Mouse (Mus musculus): ENCODE results near the gene Gja3. TPM values are rescaled to one million over a fixed set of nuclear protein-coding genes. Genes with fewer than 3 reads are reported as not detected.
"Not testable (repeated sequence)": the region's sequence is repeated elsewhere in the genome, so short reads cannot be mapped to it uniquely, and the experiment has no call there.

Gja3 gene
- polyA plus RNA-seq, 1 experiment from 2014 or later = 0.05 TPM

GRCm38 (mm10) chr14:57089107-57089506 lies 31.2 kb upstream of the Gja3 start:
- H3K4me3 ChIP-seq (ENCODE audit: low read depth, low read length) = no peak overlapping the region
- TF ChIP-seq CTCF (IDR thresholded peaks at IDR 0.05; ENCODE audit: low read depth) = no peak
- TF ChIP-seq EP300 (optimal IDR thresholded peaks at IDR 0.05) = no peak
- ATAC-seq (ENCODE audit: low FRiP score, low TSS enrichment) = peak; percentile 78
- H3K9me3 ChIP-seq (ENCODE audit: control insufficient read depth, low read length) = no peaks in the 10 kb centered on the region
- no peaks in the 10 kb centered on the region for H3K4me1 ChIP-seq (replicated peaks; ENCODE audit: control insufficient read depth, insufficient read depth)
- H3K4me2 ChIP-seq (replicated peaks; ENCODE audit: low read depth) = no peak overlapping the region
- H3K9ac ChIP-seq (ENCODE audit: low read length) = no peak overlapping the region
- H3K36me3 ChIP-seq (ENCODE audit: control insufficient read depth, insufficient read depth, low read length) = no peaks in the 10 kb centered on the region
- H3K27ac ChIP-seq (replicated peaks) = no peak overlapping the region
- DNase-seq (ENCODE audit: low spot score) = peak; percentile 28
- 83% methylated on average over 7 of the region's 7 CpGs for WGBS
- H3K27me3 ChIP-seq (ENCODE audit: control insufficient read depth, insufficient read depth, low read length) = no peaks in the 10 kb centered on the region

- Histone ChIP-seq H3K27ac (replicated peaks) (peak overlapping the region; percentile 69), H3K9ac (ENCODE audit: low read length) (no peak overlapping the region), H3K4me1 (replicated peaks; ENCODE audit: control insufficient read depth, insufficient read depth) (no peaks in the 10 kb centered on the region), H3K4me2 (replicated peaks; ENCODE audit: low read depth) (no peak overlapping the region), H3K27me3 (ENCODE audit: control insufficient read depth, insufficient read depth, low read length) (no peaks in the 10 kb centered on the region), H3K4me3 (ENCODE audit: low read depth, low read length) (no peak overlapping the region), H3K36me3 (ENCODE audit: control insufficient read depth, insufficient read depth, low read length) (no peaks in the 10 kb centered on the region), H3K9me3 (ENCODE audit: control insufficient read depth, low read length) (no peaks in the 10 kb centered on the region)
- ATAC-seq (ENCODE audit: low FRiP score, low TSS enrichment) (peak; percentile 71), DNase-seq (ENCODE audit: low spot score) (peak; percentile 53)
- TF ChIP-seq EP300 (optimal IDR thresholded peaks at IDR 0.05) (no peak), CTCF (IDR thresholded peaks at IDR 0.05; ENCODE audit: low read depth) (no peak)
- WGBS = 11% methylated on average over 11 of the region's 11 CpGs
Measured at GRCm38 (mm10) chr14:57084180-57084668, 26.3 kb upstream of the Gja3 start.

- H3K4me1 ChIP-seq (replicated peaks; ENCODE audit: control insufficient read depth, insufficient read depth) = no peaks in the 10 kb centered on the region
- H3K9ac ChIP-seq (ENCODE audit: low read length) = no peak overlapping the region
- TF ChIP-seq CTCF (IDR thresholded peaks at IDR 0.05; ENCODE audit: low read depth) (no peak), EP300 (optimal IDR thresholded peaks at IDR 0.05) (no peak)
- DNase-seq (ENCODE audit: low spot score) (no peak), ATAC-seq (ENCODE audit: low FRiP score, low TSS enrichment) (no peak)
- no peak overlapping the region for H3K27ac ChIP-seq (replicated peaks)
- WGBS = 95% methylated on average over 1 of the region's 1 CpGs
- H3K9me3 ChIP-seq (ENCODE audit: control insufficient read depth, low read length) = no peaks in the 10 kb centered on the region
- H3K27me3 ChIP-seq (ENCODE audit: control insufficient read depth, insufficient read depth, low read length) = no peaks in the 10 kb centered on the region
- H3K36me3 ChIP-seq (ENCODE audit: control insufficient read depth, insufficient read depth, low read length) = no peaks in the 10 kb centered on the region
- H3K4me3 ChIP-seq (ENCODE audit: low read depth, low read length) = no peak overlapping the region
- H3K4me2 ChIP-seq (replicated peaks; ENCODE audit: low read depth) = no peak overlapping the region
Measured at GRCm38 (mm10) chr14:57082863-57083262, 25.0 kb upstream of the Gja3 start.

GRCm38 (mm10) chr14:57075537-57075936 lies 17.6 kb upstream of the Gja3 start:
- ATAC-seq (ENCODE audit: low FRiP score, low TSS enrichment) = no peak; the same call in 1 of the 2 replicates
- TF ChIP-seq EP300 (optimal IDR thresholded peaks at IDR 0.05) (no peak), CTCF (IDR thresholded peaks at IDR 0.05; ENCODE audit: low read depth) (peak; percentile 60)
- Histone ChIP-seq H3K4me3 (ENCODE audit: low read depth, low read length) (no peak overlapping the region), H3K9ac (ENCODE audit: low read length) (no peak overlapping the region), H3K9me3 (ENCODE audit: control insufficient read depth, low read length) (no peaks in the 10 kb centered on the region), H3K36me3 (ENCODE audit: control insufficient read depth, insufficient read depth, low read length) (no peaks in the 10 kb centered on the region), H3K4me1 (replicated peaks; ENCODE audit: control insufficient read depth, insufficient read depth) (no peaks in the 10 kb centered on the region), H3K4me2 (replicated peaks; ENCODE audit: low read depth) (no peak overlapping the region), H3K27ac (replicated peaks) (no peak overlapping the region), H3K27me3 (ENCODE audit: control insufficient read depth, insufficient read depth, low read length) (no peaks in the 10 kb centered on the region)
- DNase-seq (ENCODE audit: low spot score) = no peak
- WGBS = 79% methylated on average over 6 of the region's 6 CpGs

GRCm38 (mm10) chr14:57069906-57070305 lies 12.0 kb upstream of the Gja3 start:
- H3K27me3 ChIP-seq (ENCODE audit: control insufficient read depth, insufficient read depth, low read length); H3K36me3 ChIP-seq (ENCODE audit: control insufficient read depth, insufficient read depth, low read length); H3K4me1 ChIP-seq (replicated peaks; ENCODE audit: control insufficient read depth, insufficient read depth); H3K4me3 ChIP-seq (ENCODE audit: low read depth, low read length); H3K27ac ChIP-seq (replicated peaks); H3K9me3 ChIP-seq (ENCODE audit: control insufficient read depth, low read length); H3K4me2 ChIP-seq (replicated peaks; ENCODE audit: low read depth); ATAC-seq (ENCODE audit: low FRiP score, low TSS enrichment); H3K9ac ChIP-seq (ENCODE audit: low read length): not testable (repeated sequence)
- peak; percentile 52 for DNase-seq (ENCODE audit: low spot score)
- 0% methylated on average over 2 of the region's 2 CpGs for WGBS
- TF ChIP-seq CTCF (IDR thresholded peaks at IDR 0.05; ENCODE audit: low read depth) = peak; percentile 78

GRCm38 (mm10) chr14:57066053-57066452 lies 8.2 kb upstream of the Gja3 start:
- no peak overlapping the region for H3K27ac ChIP-seq (replicated peaks)
- H3K9ac ChIP-seq (ENCODE audit: low read length) = no peak overlapping the region
- no peaks in the 10 kb centered on the region for H3K36me3 ChIP-seq (ENCODE audit: control insufficient read depth, insufficient read depth, low read length)
- no peaks in the 10 kb centered on the region for H3K27me3 ChIP-seq (ENCODE audit: control insufficient read depth, insufficient read depth, low read length)
- H3K4me1 ChIP-seq (replicated peaks; ENCODE audit: control insufficient read depth, insufficient read depth) = no peaks in the 10 kb centered on the region
- H3K9me3 ChIP-seq (ENCODE audit: control insufficient read depth, low read length) = no peaks in the 10 kb centered on the region
- no peak overlapping the region for H3K4me2 ChIP-seq (replicated peaks; ENCODE audit: low read depth)
- TF ChIP-seq EP300 (optimal IDR thresholded peaks at IDR 0.05) = no peak
- TF ChIP-seq CTCF (IDR thresholded peaks at IDR 0.05; ENCODE audit: low read depth) = no peak
- ATAC-seq (ENCODE audit: low FRiP score, low TSS enrichment) = no peak
- H3K4me3 ChIP-seq (ENCODE audit: low read depth, low read length) = no peak overlapping the region
- DNase-seq (ENCODE audit: low spot score) = no peak

Data from stomach, postnatal 0 days (tissue).